Mouse (Mus musculus): ENCODE data around the gene Pacsin1. TPM values are rescaled to one million over a fixed set of nuclear protein-coding genes. Genes with fewer than 3 reads are reported as not detected.
A peak's percentile ranks its signal among the peaks of the same experiment; 100 is the strongest.

The Pacsin1 gene
- polyA plus RNA-seq, 1 experiment from 2014 or later = 4.7 TPM

DNA sequence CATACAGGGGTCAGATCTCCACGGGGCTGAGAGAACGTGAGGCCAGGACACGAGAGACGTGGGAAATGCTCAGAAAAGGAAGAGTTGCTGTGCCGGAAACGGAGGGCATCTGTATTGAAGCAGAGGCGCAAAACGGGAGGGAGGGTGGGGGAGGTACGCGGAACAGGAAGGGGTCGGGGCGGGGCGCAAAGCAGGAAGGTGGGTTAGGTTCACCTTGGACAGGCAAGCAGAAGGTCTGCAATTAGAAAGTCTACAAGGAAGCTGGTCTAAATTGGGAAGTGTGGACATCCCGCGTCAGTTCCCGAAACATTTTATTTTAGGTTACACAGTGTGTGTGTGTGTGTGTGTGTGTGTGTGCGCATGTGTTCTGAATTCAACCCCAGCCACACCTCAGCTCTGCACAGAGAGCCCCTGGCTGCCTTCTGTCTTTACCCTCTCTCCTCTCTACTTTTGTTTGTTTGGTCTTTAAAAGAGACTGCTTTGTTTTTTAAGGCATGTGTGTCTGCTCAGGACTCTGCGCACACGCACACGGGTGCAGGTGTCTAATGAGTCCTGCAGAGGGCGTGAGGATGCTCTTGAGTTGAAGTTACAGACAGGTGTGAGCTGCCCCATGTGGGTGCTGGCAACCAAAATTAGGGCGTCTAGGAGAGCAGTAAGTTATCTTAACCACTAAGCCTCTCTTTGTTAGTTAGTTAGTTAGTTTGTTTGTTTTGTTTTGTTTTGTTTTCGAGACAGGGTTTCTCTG, 3.1 kb upstream of the Pacsin1 start:
- Histone ChIP-seq H3K36me3 (replicated peaks; ENCODE audit: control insufficient read depth, insufficient read depth, low read depth, low read length) (no peaks in the 10 kb centered on the region), H3K4me3 (ENCODE audit: low read depth, low read length) (no peak overlapping the region), H3K27me3 (ENCODE audit: control insufficient read depth, insufficient read depth, low read length) (peaks cover 14% of the 10 kb centered on the region; the same call in 1 of the 2 replicates), H3K4me1 (ENCODE audit: control insufficient read depth, insufficient read depth, low read length) (peaks cover 9% of the 10 kb centered on the region), H3K4me2 (ENCODE audit: low read depth, low read length) (no peak overlapping the region), H3K9me3 (replicated peaks; ENCODE audit: control insufficient read depth, low read length) (no peaks in the 10 kb centered on the region), H3K9ac (replicated peaks; ENCODE audit: low read length) (no peak overlapping the region), H3K27ac (replicated peaks; ENCODE audit: low read depth, low read length) (no peak overlapping the region)
- DNase-seq (ENCODE audit: low spot score) (no peak), ATAC-seq (replicated peaks; ENCODE audit: insufficient number of reproducible peaks, low FRiP score, low TSS enrichment, low read depth) (no peak)
- WGBS = 83% methylated on average over 23 of the region's 23 CpGs

DNA sequence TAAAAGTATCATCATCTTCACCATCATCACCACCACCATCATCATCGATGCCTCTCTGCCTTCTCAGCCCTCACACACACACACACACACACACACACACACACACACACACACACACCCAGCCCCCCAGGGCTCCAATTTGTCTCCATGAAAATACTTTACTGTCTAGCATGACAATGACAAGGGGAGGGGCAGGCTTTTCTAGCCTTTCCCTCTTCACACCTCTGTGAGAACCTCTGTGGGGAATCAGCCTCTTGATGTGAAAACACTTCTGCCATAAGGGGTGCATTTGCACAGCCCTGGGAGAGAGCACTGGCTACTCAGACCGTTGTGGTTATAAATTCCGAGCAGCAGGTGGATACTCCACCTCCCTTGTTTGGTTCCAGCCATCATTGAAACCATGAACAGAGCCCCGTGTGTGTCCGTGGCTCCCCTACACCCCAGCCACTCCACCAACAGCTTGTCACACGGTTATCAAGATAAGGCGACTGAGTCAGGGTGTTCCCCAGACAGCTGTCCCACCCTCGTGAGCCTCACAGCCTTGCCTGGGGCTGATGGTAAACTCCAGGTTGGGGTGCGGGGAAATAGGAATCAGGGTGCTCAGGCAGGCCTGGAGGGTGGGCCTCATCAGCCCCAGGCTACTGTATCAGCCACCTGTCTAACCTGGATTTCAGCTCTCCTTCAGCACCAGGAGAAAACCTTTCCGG, 1.9 kb upstream of the Pacsin1 start:
- Histone ChIP-seq H3K9ac (replicated peaks; ENCODE audit: low read length) (no peak overlapping the region), H3K4me3 (ENCODE audit: low read depth, low read length) (no peak overlapping the region), H3K27me3 (ENCODE audit: control insufficient read depth, insufficient read depth, low read length) (peaks cover 14% of the 10 kb centered on the region; the same call in 1 of the 2 replicates), H3K4me2 (ENCODE audit: low read depth, low read length) (no peak overlapping the region), H3K4me1 (ENCODE audit: control insufficient read depth, insufficient read depth, low read length) (peaks cover 9% of the 10 kb centered on the region), H3K9me3 (replicated peaks; ENCODE audit: control insufficient read depth, low read length) (no peaks in the 10 kb centered on the region), H3K27ac (replicated peaks; ENCODE audit: low read depth, low read length) (no peak overlapping the region), H3K36me3 (replicated peaks; ENCODE audit: control insufficient read depth, insufficient read depth, low read depth, low read length) (no peaks in the 10 kb centered on the region)
- DNase-seq (ENCODE audit: low spot score) (no peak), ATAC-seq (replicated peaks; ENCODE audit: insufficient number of reproducible peaks, low FRiP score, low TSS enrichment, low read depth) (no peak)
- 78% methylated on average over 10 of the region's 10 CpGs for WGBS

DNA sequence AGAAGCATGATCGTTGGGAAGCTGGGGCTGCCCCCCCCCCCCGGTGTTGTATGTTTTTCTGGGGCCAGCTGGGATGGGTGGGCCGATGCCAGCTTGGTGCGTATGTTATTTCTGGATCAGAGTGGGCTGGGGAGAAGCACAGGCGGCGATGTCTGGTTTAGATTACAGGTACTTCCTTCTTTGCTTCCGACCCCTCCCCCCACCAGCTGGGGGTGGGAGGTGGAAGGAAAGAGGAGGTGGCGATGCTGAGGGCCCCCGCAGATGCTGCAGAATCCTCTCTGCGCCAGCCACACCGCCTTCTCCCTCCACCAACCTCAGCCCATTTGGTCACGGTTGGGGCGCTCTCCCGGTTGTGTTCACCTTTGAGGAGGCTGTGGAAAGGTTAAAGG, 696 bp downstream of the Pacsin1 start:
- WGBS = under 1% methylated on average over 13 of the region's 14 CpGs
- Histone ChIP-seq H3K9ac (replicated peaks; ENCODE audit: low read length) (peak overlapping the region; percentile 25; the same call in 1 of the 2 replicates), H3K27me3 (ENCODE audit: control insufficient read depth, insufficient read depth, low read length) (peaks cover 14% of the 10 kb centered on the region; the same call in 1 of the 2 replicates), H3K4me1 (ENCODE audit: control insufficient read depth, insufficient read depth, low read length) (peaks cover 9% of the 10 kb centered on the region), H3K27ac (replicated peaks; ENCODE audit: low read depth, low read length) (no peak overlapping the region), H3K9me3 (replicated peaks; ENCODE audit: control insufficient read depth, low read length) (no peaks in the 10 kb centered on the region), H3K4me3 (ENCODE audit: low read depth, low read length) (peak overlapping the region; percentile 48), H3K4me2 (ENCODE audit: low read depth, low read length) (peak overlapping the region; percentile 92), H3K36me3 (replicated peaks; ENCODE audit: control insufficient read depth, insufficient read depth, low read depth, low read length) (no peaks in the 10 kb centered on the region)
- DNase-seq (ENCODE audit: low spot score) (peak; percentile 78), ATAC-seq (replicated peaks; ENCODE audit: insufficient number of reproducible peaks, low FRiP score, low TSS enrichment, low read depth) (peak; percentile 4; the same call in 1 of the 2 replicates)

DNA sequence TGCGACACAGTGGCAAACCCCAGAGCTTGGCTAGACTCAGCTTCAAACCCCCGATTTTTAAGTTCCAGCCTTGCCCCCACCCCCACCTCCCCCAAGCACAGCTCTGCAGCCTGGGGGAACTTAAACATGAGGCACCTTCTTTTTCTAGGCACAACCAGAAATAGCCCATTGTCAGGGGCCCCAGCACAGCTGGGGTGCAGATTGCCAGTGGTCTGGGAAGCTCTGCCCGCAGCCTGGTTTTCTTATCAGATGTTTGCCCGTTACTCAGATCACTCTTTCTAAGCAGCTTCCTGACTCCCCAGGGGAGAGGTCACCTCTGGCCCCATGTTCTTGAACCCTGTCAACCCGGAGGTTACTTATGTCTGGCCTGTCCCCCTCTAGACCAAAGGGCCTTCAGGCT, 1.1 kb downstream of the Pacsin1 start:
- Histone ChIP-seq H3K36me3 (replicated peaks; ENCODE audit: control insufficient read depth, insufficient read depth, low read depth, low read length) (no peaks in the 10 kb centered on the region), H3K4me1 (ENCODE audit: control insufficient read depth, insufficient read depth, low read length) (peaks cover 9% of the 10 kb centered on the region), H3K9ac (replicated peaks; ENCODE audit: low read length) (no peak overlapping the region), H3K4me3 (ENCODE audit: low read depth, low read length) (0 out of 2 replicates have a peak overlapping the region, but pooled peaks have one; percentile 48), H3K4me2 (ENCODE audit: low read depth, low read length) (peak overlapping the region; percentile 92), H3K9me3 (replicated peaks; ENCODE audit: control insufficient read depth, low read length) (no peaks in the 10 kb centered on the region), H3K27me3 (ENCODE audit: control insufficient read depth, insufficient read depth, low read length) (peaks cover 14% of the 10 kb centered on the region; the same call in 1 of the 2 replicates), H3K27ac (replicated peaks; ENCODE audit: low read depth, low read length) (no peak overlapping the region)
- DNase-seq (ENCODE audit: low spot score) (no peak), ATAC-seq (replicated peaks; ENCODE audit: insufficient number of reproducible peaks, low FRiP score, low TSS enrichment, low read depth) (no peak)
- WGBS = 9% methylated on average over 5 of the region's 5 CpGs

DNA sequence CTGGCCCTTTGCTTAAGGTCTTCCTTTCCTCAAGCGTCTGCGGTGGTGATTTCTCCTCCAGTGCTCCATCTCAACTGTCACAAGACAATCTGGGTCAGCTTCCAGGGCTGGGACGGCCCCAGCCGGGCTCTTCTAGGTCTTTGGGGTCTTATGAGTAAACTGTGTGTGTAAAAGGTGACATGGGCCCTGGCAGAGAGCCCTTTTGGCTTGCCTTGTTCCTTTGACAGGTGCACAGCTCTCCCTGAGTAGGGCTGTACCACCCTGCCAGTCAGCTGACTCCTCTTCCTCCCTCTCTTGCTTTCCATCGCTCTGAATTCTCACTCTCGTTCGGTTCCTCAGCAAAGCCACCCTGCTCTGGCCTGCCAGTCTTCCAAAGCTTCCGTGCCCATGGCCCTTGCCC, 1.8 kb downstream of the Pacsin1 start:
- Histone ChIP-seq H3K36me3 (replicated peaks; ENCODE audit: control insufficient read depth, insufficient read depth, low read depth, low read length) (no peaks in the 10 kb centered on the region), H3K27me3 (ENCODE audit: control insufficient read depth, insufficient read depth, low read length) (peaks cover 14% of the 10 kb centered on the region; the same call in 1 of the 2 replicates), H3K9me3 (replicated peaks; ENCODE audit: control insufficient read depth, low read length) (no peaks in the 10 kb centered on the region), H3K4me2 (ENCODE audit: low read depth, low read length) (no peak overlapping the region), H3K4me1 (ENCODE audit: control insufficient read depth, insufficient read depth, low read length) (peaks cover 9% of the 10 kb centered on the region), H3K4me3 (ENCODE audit: low read depth, low read length) (no peak overlapping the region), H3K9ac (replicated peaks; ENCODE audit: low read length) (no peak overlapping the region), H3K27ac (replicated peaks; ENCODE audit: low read depth, low read length) (no peak overlapping the region)
- ATAC-seq (replicated peaks; ENCODE audit: insufficient number of reproducible peaks, low FRiP score, low TSS enrichment, low read depth) (no peak), DNase-seq (ENCODE audit: low spot score) (no peak)
- 76% methylated on average over 8 of the region's 8 CpGs for WGBS

DNA sequence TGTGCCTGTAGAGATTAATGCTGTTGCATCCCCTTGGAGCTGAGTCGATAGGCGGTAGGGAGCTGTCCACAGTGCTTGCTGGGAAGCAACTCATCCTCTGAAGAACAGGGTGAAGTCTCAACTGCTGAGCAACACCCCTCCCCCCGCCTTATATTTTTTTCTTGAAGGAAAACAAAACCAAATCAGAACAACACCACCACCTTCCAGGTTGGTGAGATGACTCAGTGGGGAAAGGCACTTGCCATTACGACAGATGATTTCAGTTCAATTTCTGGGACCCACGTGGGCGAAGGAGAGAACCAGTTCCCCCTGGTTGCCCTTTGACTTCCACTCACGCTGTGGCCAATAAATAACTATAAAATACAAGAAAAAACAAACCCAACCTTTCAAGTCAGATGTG, 3.5 kb downstream of the Pacsin1 start:
- ATAC-seq (replicated peaks; ENCODE audit: insufficient number of reproducible peaks, low FRiP score, low TSS enrichment, low read depth) (no peak), DNase-seq (ENCODE audit: low spot score) (no peak)
- Histone ChIP-seq H3K27me3 (ENCODE audit: control insufficient read depth, insufficient read depth, low read length) (peaks cover 14% of the 10 kb centered on the region; the same call in 1 of the 2 replicates), H3K4me1 (ENCODE audit: control insufficient read depth, insufficient read depth, low read length) (peaks cover 9% of the 10 kb centered on the region), H3K9ac (replicated peaks; ENCODE audit: low read length) (no peak overlapping the region), H3K36me3 (replicated peaks; ENCODE audit: control insufficient read depth, insufficient read depth, low read depth, low read length) (no peaks in the 10 kb centered on the region), H3K9me3 (replicated peaks; ENCODE audit: control insufficient read depth, low read length) (no peaks in the 10 kb centered on the region), H3K4me2 (ENCODE audit: low read depth, low read length) (no peak overlapping the region), H3K27ac (replicated peaks; ENCODE audit: low read depth, low read length) (no peak overlapping the region), H3K4me3 (ENCODE audit: low read depth, low read length) (no peak overlapping the region)
- 82% methylated on average over 7 of the region's 7 CpGs for WGBS

DNA sequence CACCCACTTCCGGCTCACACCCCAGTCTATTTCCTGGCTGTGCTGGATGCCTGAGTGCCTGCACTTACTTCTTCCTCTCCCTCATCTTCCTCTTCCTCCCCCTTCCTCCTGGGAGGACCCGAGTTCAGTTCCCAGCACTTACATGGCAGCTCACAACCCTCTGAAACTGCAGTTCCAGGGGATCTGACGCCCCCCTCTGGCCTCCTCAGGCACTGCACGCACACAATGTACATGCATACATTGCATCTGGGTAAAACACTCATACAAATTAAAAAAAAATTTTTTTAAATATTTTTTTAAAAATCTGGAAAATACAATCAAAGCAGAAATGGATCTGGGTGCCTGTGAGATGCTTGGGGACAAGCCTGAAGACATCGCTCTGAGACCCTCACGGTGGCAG, 16.4 kb downstream of the Pacsin1 start:
- H3K4me3 ChIP-seq (ENCODE audit: low read depth, low read length) = no peak overlapping the region
- H3K27ac ChIP-seq (replicated peaks; ENCODE audit: low read depth, low read length) = no peak overlapping the region
- DNase-seq (ENCODE audit: low spot score) = no peak

DNA sequence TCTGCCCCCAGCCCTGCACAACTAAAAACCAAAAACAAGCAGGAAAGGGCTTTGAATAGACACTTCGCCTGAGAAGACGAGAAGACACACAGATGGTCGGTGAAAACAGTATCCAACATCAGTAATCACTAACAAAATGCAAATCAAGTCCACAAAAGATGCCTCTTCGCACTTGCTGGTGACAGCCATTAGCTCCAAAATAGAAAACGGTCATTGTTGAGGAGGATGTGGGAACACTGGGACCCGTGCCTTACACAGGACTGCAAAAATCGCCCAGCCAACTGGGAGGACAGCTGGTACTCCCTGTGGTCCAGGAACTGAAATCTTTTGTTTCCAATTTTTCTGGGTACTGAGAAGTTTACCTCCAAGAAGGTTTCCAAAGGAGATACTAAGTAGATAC, 18.6 kb downstream of the Pacsin1 start:
- H3K4me1 ChIP-seq (ENCODE audit: control insufficient read depth, insufficient read depth, low read length) = no peaks in the 10 kb centered on the region
- H3K27ac ChIP-seq (replicated peaks; ENCODE audit: low read depth, low read length) = no peak overlapping the region
- no peak overlapping the region for H3K4me3 ChIP-seq (ENCODE audit: low read depth, low read length)
- ATAC-seq (replicated peaks; ENCODE audit: insufficient number of reproducible peaks, low FRiP score, low TSS enrichment, low read depth) (no peak), DNase-seq (ENCODE audit: low spot score) (no peak)
- H3K9me3 ChIP-seq (replicated peaks; ENCODE audit: control insufficient read depth, low read length) = no peaks in the 10 kb centered on the region
- no peak overlapping the region for H3K4me2 ChIP-seq (ENCODE audit: low read depth, low read length)
- H3K27me3 ChIP-seq (ENCODE audit: control insufficient read depth, insufficient read depth, low read length) = no peaks in the 10 kb centered on the region
- no peak overlapping the region for H3K9ac ChIP-seq (replicated peaks; ENCODE audit: low read length)
- WGBS = 86% methylated on average over 7 of the region's 7 CpGs
- H3K36me3 ChIP-seq (replicated peaks; ENCODE audit: control insufficient read depth, insufficient read depth, low read depth, low read length) = no peaks in the 10 kb centered on the region

More for the DNA sequence above, 16.4 kb downstream of the Pacsin1 start:
- no peaks in the 10 kb centered on the region for H3K4me1 ChIP-seq (ENCODE audit: control insufficient read depth, insufficient read depth, low read length)
- WGBS = 77% methylated on average over 6 of the region's 6 CpGs
- H3K9ac ChIP-seq (replicated peaks; ENCODE audit: low read length) = no peak overlapping the region
- no peaks in the 10 kb centered on the region for H3K9me3 ChIP-seq (replicated peaks; ENCODE audit: control insufficient read depth, low read length)
- H3K4me2 ChIP-seq (ENCODE audit: low read depth, low read length) = no peak overlapping the region
- no peaks in the 10 kb centered on the region for H3K27me3 ChIP-seq (ENCODE audit: control insufficient read depth, insufficient read depth, low read length)
- ATAC-seq (replicated peaks; ENCODE audit: insufficient number of reproducible peaks, low FRiP score, low TSS enrichment, low read depth) = no peak
- H3K36me3 ChIP-seq (replicated peaks; ENCODE audit: control insufficient read depth, insufficient read depth, low read depth, low read length) = no peaks in the 10 kb centered on the region
